Mouse (Mus musculus) ES-E14 (cell line): ENCODE measurements around the gene Pik3c2g.

Source experiments
- CHD2 ChIP-seq: IDR thresholded peaks from 2 replicates; pipeline ENCODE4 v1.6.1; 2014; ENCODE audit warnings: mild to moderate bottlenecking, low read depth, low read length, inconsistent platforms
- HCFC1 ChIP-seq: IDR thresholded peaks from 2 replicates; pipeline ENCODE4 v1.6.1; 2012; ENCODE audit warnings: low read length, inconsistent platforms, borderline replicate concordance; ENCODE audit not compliant: insufficient read depth

DNA sequence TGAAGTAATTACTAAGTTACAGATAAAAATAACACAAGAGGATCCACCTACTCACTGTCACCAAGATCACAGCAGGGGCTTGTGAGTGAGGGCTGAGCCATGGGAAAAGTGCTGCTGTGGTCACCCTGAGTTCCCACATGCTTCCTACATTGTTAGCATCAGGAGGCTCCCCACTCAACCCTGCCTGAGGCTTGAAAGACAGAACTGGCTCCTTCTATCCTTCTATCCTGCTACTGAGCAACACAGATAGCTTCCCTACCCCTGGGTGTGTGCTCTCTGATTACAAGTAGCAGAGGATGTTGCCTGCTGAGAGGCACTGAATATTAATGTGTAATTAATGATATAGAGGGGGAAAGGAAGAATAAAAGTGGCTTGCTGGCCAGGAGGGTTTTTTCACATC, 300.2 kb downstream of the Pik3c2g start:
- TF ChIP-seq HCFC1 (no peak), CHD2 (no peak)
